Mouse (Mus musculus): ENCODE results near the gene Fyb2. TPM values are rescaled to one million over a fixed set of nuclear protein-coding genes. Genes with fewer than 3 reads are reported as not detected.

The Fyb2 gene
- polyA plus RNA-seq, 1 experiment from 2014 or later = 1.0 TPM

- Histone ChIP-seq H3K4me3 (replicated peaks; ENCODE audit: low read depth, low read length) (no peak overlapping the region), H3K9me3 (replicated peaks; ENCODE audit: low read length) (no peaks in the 10 kb centered on the region), H3K4me1 (replicated peaks; ENCODE audit: insufficient read depth, low read length) (no peaks in the 10 kb centered on the region), H3K27ac (no peak overlapping the region), H3K27me3 (ENCODE audit: insufficient read depth, low read length) (no peaks in the 10 kb centered on the region), H3K4me2 (ENCODE audit: low read length) (no peak overlapping the region), H3K9ac (ENCODE audit: low read depth, low read length) (no peak overlapping the region), H3K36me3 (ENCODE audit: insufficient read depth, low read length) (no peaks in the 10 kb centered on the region)
- ATAC-seq (replicated peaks; ENCODE audit: low FRiP score, low read depth) (no peak), DNase-seq (ENCODE audit: low spot score) (no peak)
- TF ChIP-seq CTCF (IDR thresholded peaks at IDR 0.05; ENCODE audit: low read depth) = no peak
- WGBS = 93% methylated on average over 1 of the region's 1 CpGs
Observed at GRCm38 (mm10) chr4:105050041-105050440, 136.8 kb downstream of the Fyb2 start.

DNA sequence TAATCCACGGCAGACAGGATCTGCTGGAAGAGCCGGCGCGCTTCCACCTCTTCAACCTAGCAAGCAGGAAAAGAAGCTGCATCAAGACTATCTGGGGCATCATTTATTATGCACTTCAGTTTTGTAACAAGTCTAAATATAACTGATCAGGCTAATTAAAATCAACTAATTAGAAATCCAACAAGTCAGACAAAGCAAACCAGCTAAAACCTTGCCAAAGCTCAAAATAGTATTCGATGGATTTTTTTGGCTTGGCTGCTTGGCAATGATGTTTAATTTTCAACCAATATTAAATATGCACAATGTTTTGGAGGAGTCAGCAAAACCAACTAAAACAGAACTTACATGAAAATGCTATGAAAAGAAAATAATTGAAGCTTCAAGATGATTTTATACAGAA is 138.0 kb downstream of the Fyb2 start:
- Histone ChIP-seq H3K9me3 (replicated peaks; ENCODE audit: low read length) (no peaks in the 10 kb centered on the region), H3K27ac (no peak overlapping the region), H3K27me3 (ENCODE audit: insufficient read depth, low read length) (no peaks in the 10 kb centered on the region), H3K36me3 (ENCODE audit: insufficient read depth, low read length) (no peaks in the 10 kb centered on the region), H3K4me3 (replicated peaks; ENCODE audit: low read depth, low read length) (no peak overlapping the region), H3K4me1 (replicated peaks; ENCODE audit: insufficient read depth, low read length) (no peaks in the 10 kb centered on the region), H3K4me2 (ENCODE audit: low read length) (no peak overlapping the region), H3K9ac (ENCODE audit: low read depth, low read length) (no peak overlapping the region)
- 95% methylated on average over 5 of the region's 5 CpGs for WGBS
- no peak for TF ChIP-seq CTCF (IDR thresholded peaks at IDR 0.05; ENCODE audit: low read depth)
- no peak for ATAC-seq (replicated peaks; ENCODE audit: low FRiP score, low read depth)
- DNase-seq (ENCODE audit: low spot score) = no peak

Other genes starting within 250 kb of the Fyb2 start
- gene C8b, start 147.1 kb upstream of the Fyb2 start, polyA plus RNA-seq (2015; fragmentation: Nextera tagmentation; extraction: Ambion mirVana) = not detected in 2 replicates
- not detected in 2 replicates for gene Gm17662, start 56.1 kb upstream of the Fyb2 start, polyA plus RNA-seq (2015; fragmentation: Nextera tagmentation; extraction: Ambion mirVana)
- gene C8a, start 37.1 kb upstream of the Fyb2 start, polyA plus RNA-seq (2015; fragmentation: Nextera tagmentation; extraction: Ambion mirVana) = 0.09 and 0.37 TPM in 2 replicates
- gene Prkaa2, start 196.4 kb downstream of the Fyb2 start, polyA plus RNA-seq (2015; fragmentation: Nextera tagmentation; extraction: Ambion mirVana) = 14.0 and 15.3 TPM in 2 replicates
- gene Plpp3, start 243.9 kb downstream of the Fyb2 start, polyA plus RNA-seq (2015; fragmentation: Nextera tagmentation; extraction: Ambion mirVana) = 77.4 and 79.6 TPM in 2 replicates

Data from kidney, postnatal 0 days (tissue).